Mouse (Mus musculus) small intestine, adult 2 months (tissue): ENCODE results near the gene Cd38.

ENCODE experiments used
- CTCF ChIP-seq: fragments of 200-500 bp; IDR thresholded peaks from 2 replicates; pipeline ENCODE4 v1.5.1; 2012; ENCODE audit warnings: low read depth, mild to moderate bottlenecking, control low read depth, inconsistent platforms, low read length, moderate library complexity, mixed read lengths; ENCODE audit not compliant: insufficient replicate concordance, insufficient read length; ENCODE audit errors: extremely low read depth
- POLR2A ChIP-seq: fragments of 200-500 bp; IDR thresholded peaks from 2 replicates; pipeline ENCODE4 v1.6.1; 2012; ENCODE audit warnings: low read depth, mild to moderate bottlenecking, control low read depth, inconsistent platforms, low read length, moderate library complexity

DNA sequence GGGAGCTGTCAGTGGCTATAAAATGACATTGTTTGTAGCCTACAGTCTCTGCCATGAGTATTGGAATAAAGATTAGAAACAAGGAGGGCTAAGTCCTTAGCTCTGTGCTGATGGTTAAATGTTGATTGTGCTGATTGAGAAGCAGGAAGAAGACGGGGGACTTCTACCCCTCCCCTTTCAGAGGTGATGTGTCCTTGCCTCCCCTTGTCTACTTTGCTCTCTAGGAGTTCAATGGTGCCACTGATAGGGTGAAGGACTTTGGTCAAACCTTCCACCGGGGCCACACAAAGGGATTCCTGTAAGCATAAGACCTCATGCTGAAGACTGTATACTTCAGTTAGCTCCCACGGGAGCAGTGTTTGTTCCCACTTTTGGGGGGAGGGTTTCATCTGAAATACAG, 45.5 kb upstream of the Cd38 start:
- TF ChIP-seq CTCF (no peak), POLR2A (no peak)
